Mouse (Mus musculus) frontal cortex, postnatal 36 days (tissue): ENCODE data around the gene DXBay18.
A peak's percentile ranks its signal among the peaks of the same experiment; 100 is the strongest.
"Not testable (repeated sequence)": the region's sequence is repeated elsewhere in the genome, so short reads cannot be mapped to it uniquely, and the experiment has no call there.

ENCODE experiments used
- DNase-seq, 2 experiments: peaks; one replicate each; pipeline ENCODE4 v3.0.0; 2022; ENCODE audit warnings: low spot score in 2 of 2

DXBay18 gene

GRCm38 (mm10) chrX:73149350-73149749, at the start of gene DXBay18:
Gene DXBay18 (minus strand): TSS chrX:73149450.
- not testable (repeated sequence) for DNase-seq

GRCm38 (mm10) chrX:73191934-73192333, 42.7 kb upstream of the DXBay18 start, which contains the start of gene Xlr3b:
Gene Xlr3b (plus strand): TSS chrX:73192207.
- peak in 1 of 2 experiments; percentile 0 for DNase-seq

- DNase-seq, result not testable (repeated sequence)
Measured at GRCm38 (mm10) chrX:73176889-73177288, 27.6 kb upstream of the DXBay18 start, which contains the start of gene Spin2d. Gene Spin2d (minus strand): TSS chrX:73176989.

- not testable (repeated sequence) for DNase-seq
Measured at GRCm38 (mm10) chrX:73148496-73148895, 754 bp downstream of the DXBay18 start, which contains the start of gene Xlr5b. Gene Xlr5b (plus strand): TSS chrX:73148796.

- not testable (repeated sequence) for DNase-seq
Measured at GRCm38 (mm10) chrX:73143218-73143618, 6.0 kb downstream of the DXBay18 start.

GRCm38 (mm10) chrX:73122859-73123829, 26.1 kb downstream of the DXBay18 start:
- DNase-seq, result not testable (repeated sequence)

GRCm38 (mm10) chrX:73116747-73117146, 32.5 kb downstream of the DXBay18 start, which contains the start of gene Gm14685:
Gene Gm14685 (plus strand): TSS chrX:73117047.
- not testable (repeated sequence) for DNase-seq

- not testable (repeated sequence) for DNase-seq
Measured at GRCm38 (mm10) chrX:73096941-73097508, 52.2 kb downstream of the DXBay18 start, which contains the start of gene Xlr3a. Gene Xlr3a (minus strand): TSS chrX:73097095.
